Mouse (Mus musculus): ENCODE results near the gene Capn2. TPM values are rescaled to one million over a fixed set of nuclear protein-coding genes. Genes with fewer than 3 reads are reported as not detected.

Capn2 gene
- polyA plus RNA-seq, 1 experiment from 2014 or later, result 116 TPM

DNA sequence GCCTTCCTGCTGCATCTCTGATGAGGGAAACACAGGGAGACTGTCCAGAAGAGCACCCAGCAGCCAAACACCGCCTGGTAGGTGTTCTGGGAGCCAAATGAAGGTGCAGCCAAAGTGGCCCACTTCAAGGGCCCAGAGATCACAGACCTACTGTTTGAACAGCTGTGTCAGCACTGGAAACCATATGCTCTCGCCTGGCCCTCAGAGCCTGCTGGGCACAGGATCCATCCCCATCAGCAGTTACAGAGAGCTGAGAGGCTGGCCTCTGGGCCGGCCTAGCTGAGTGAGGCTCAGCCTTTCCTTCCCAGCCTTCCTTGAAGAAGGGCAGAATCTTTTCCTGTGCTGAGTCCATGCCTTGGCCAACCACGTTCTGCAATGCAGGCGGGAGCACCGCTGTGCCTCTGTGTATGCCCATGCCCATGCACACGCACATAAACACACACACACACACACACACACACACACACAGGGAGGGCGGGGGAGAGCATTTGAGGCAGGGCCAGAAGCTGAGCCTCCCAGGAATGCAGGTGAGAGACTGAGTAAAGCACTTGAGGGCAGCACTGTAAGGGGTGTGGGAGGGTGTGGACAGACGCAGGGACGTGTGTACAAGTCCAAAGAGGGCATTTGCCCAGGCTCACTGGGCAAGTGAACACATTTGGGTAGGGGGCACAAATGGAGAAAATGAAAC is 8.2 kb downstream of the Capn2 start:
- peaks cover 59% of the 10 kb centered on the region for H3K36me3 ChIP-seq (ENCODE audit: insufficient read depth)
- DNase-seq, result peak; percentile 57
- H3K4me2 ChIP-seq, result no peak overlapping the region; the same call in 1 of the 2 replicates
- no peak overlapping the region for H3K4me3 ChIP-seq (ENCODE audit: low read depth, low read length)
- peak; percentile 62; the same call in 1 of the 2 replicates for ATAC-seq (ENCODE audit: insufficient read depth)
- H3K27me3 ChIP-seq (ENCODE audit: insufficient read depth, low read length), result no peaks in the 10 kb centered on the region
- 55% methylated on average over 10 of the region's 10 CpGs for WGBS
- H3K4me1 ChIP-seq (ENCODE audit: insufficient read depth), result peaks cover 33% of the 10 kb centered on the region
- H3K9me3 ChIP-seq (ENCODE audit: low read depth, low read length), result no peaks in the 10 kb centered on the region
- H3K9ac ChIP-seq, result no peak overlapping the region
- peak overlapping the region; percentile 72 for H3K27ac ChIP-seq (ENCODE audit: low read depth)
- no peak for TF ChIP-seq CTCF (IDR thresholded peaks at IDR 0.05; ENCODE audit: low read depth)

- H3K4me1 ChIP-seq (ENCODE audit: insufficient read depth), result peaks cover 30% of the 10 kb centered on the region
- H3K4me2 ChIP-seq, result no peak overlapping the region
- no peak overlapping the region for H3K9ac ChIP-seq
- ATAC-seq (ENCODE audit: insufficient read depth) (peak; percentile 48; the same call in 1 of the 2 replicates), DNase-seq (peak; percentile 85)
- no peaks in the 10 kb centered on the region for H3K27me3 ChIP-seq (ENCODE audit: insufficient read depth, low read length)
- H3K9me3 ChIP-seq (ENCODE audit: low read depth, low read length), result no peaks in the 10 kb centered on the region
- H3K27ac ChIP-seq (ENCODE audit: low read depth), result peak overlapping the region; percentile 79
- no peak overlapping the region for H3K4me3 ChIP-seq (ENCODE audit: low read depth, low read length)
- H3K36me3 ChIP-seq (ENCODE audit: insufficient read depth), result peaks cover 38% of the 10 kb centered on the region
- 31% methylated on average over 7 of the region's 7 CpGs for WGBS
- peak; percentile 37; the same call in 1 of the 2 replicates for TF ChIP-seq CTCF (IDR thresholded peaks at IDR 0.05; ENCODE audit: low read depth)
Observed at GRCm38 (mm10) chr1:182506229-182506986, 11.0 kb downstream of the Capn2 start.

- Histone ChIP-seq H3K4me3 (ENCODE audit: low read depth, low read length) (no peak overlapping the region), H3K4me1 (ENCODE audit: insufficient read depth) (peaks cover 30% of the 10 kb centered on the region), H3K9me3 (ENCODE audit: low read depth, low read length) (no peaks in the 10 kb centered on the region), H3K27me3 (ENCODE audit: insufficient read depth, low read length) (no peaks in the 10 kb centered on the region), H3K9ac (no peak overlapping the region), H3K4me2 (no peak overlapping the region), H3K27ac (ENCODE audit: low read depth) (no peak overlapping the region), H3K36me3 (ENCODE audit: insufficient read depth) (peaks cover 35% of the 10 kb centered on the region)
- WGBS, result 86% methylated on average over 3 of the region's 3 CpGs
- DNase-seq (no peak), ATAC-seq (ENCODE audit: insufficient read depth) (no peak)
- no peak for TF ChIP-seq CTCF (IDR thresholded peaks at IDR 0.05; ENCODE audit: low read depth)
Observed at GRCm38 (mm10) chr1:182505291-182505690, 12.1 kb downstream of the Capn2 start.

- WGBS, result 21% methylated on average over 4 of the region's 4 CpGs
- TF ChIP-seq CTCF (IDR thresholded peaks at IDR 0.05; ENCODE audit: low read depth), result no peak
- no peak overlapping the region for H3K9ac ChIP-seq
- DNase-seq, result peak; percentile 95
- H3K4me2 ChIP-seq, result peak overlapping the region; percentile 5
- H3K27me3 ChIP-seq (ENCODE audit: insufficient read depth, low read length), result no peaks in the 10 kb centered on the region
- peaks cover 33% of the 10 kb centered on the region for H3K36me3 ChIP-seq (ENCODE audit: insufficient read depth)
- peak; percentile 62; the same call in 1 of the 2 replicates for ATAC-seq (ENCODE audit: insufficient read depth)
- H3K9me3 ChIP-seq (ENCODE audit: low read depth, low read length), result no peaks in the 10 kb centered on the region
- H3K27ac ChIP-seq (ENCODE audit: low read depth), result peak overlapping the region; percentile 68; the same call in 1 of the 2 replicates
- peaks cover 24% of the 10 kb centered on the region for H3K4me1 ChIP-seq (ENCODE audit: insufficient read depth)
- H3K4me3 ChIP-seq (ENCODE audit: low read depth, low read length), result no peak overlapping the region
Observed at GRCm38 (mm10) chr1:182504223-182504622, 13.2 kb downstream of the Capn2 start.

GRCm38 (mm10) chr1:182503206-182503900 is 14.1 kb downstream of the Capn2 start:
- TF ChIP-seq CTCF (IDR thresholded peaks at IDR 0.05; ENCODE audit: low read depth), result no peak
- peaks cover 24% of the 10 kb centered on the region for H3K4me1 ChIP-seq (ENCODE audit: insufficient read depth)
- H3K4me3 ChIP-seq (ENCODE audit: low read depth, low read length), result no peak overlapping the region
- no peak overlapping the region for H3K27ac ChIP-seq (ENCODE audit: low read depth)
- H3K27me3 ChIP-seq (ENCODE audit: insufficient read depth, low read length), result no peaks in the 10 kb centered on the region
- H3K9me3 ChIP-seq (ENCODE audit: low read depth, low read length), result no peaks in the 10 kb centered on the region
- H3K4me2 ChIP-seq, result no peak overlapping the region
- peaks cover 28% of the 10 kb centered on the region; the same call in 1 of the 2 replicates for H3K36me3 ChIP-seq (ENCODE audit: insufficient read depth)
- 74% methylated on average over 13 of the region's 13 CpGs for WGBS
- DNase-seq, result no peak
- ATAC-seq (ENCODE audit: insufficient read depth), result no peak
- H3K9ac ChIP-seq, result no peak overlapping the region

- Histone ChIP-seq H3K9me3 (ENCODE audit: low read depth, low read length) (no peaks in the 10 kb centered on the region), H3K4me3 (ENCODE audit: low read depth, low read length) (no peak overlapping the region), H3K27me3 (ENCODE audit: insufficient read depth, low read length) (no peaks in the 10 kb centered on the region), H3K9ac (no peak overlapping the region), H3K36me3 (ENCODE audit: insufficient read depth) (peaks cover 28% of the 10 kb centered on the region; the same call in 1 of the 2 replicates), H3K4me2 (no peak overlapping the region), H3K27ac (ENCODE audit: low read depth) (no peak overlapping the region), H3K4me1 (ENCODE audit: insufficient read depth) (peaks cover 27% of the 10 kb centered on the region)
- TF ChIP-seq CTCF (IDR thresholded peaks at IDR 0.05; ENCODE audit: low read depth), result no peak
- 71% methylated on average over 7 of the region's 7 CpGs for WGBS
- DNase-seq, result no peak
- ATAC-seq (ENCODE audit: insufficient read depth), result no peak
Observed at GRCm38 (mm10) chr1:182502491-182503050, 14.8 kb downstream of the Capn2 start.
